Mouse (Mus musculus) CD4-positive helper T cell, adult 2 months (primary cell): ENCODE data around the gene Gm10961.

Experiments
- DNase-seq: peaks from one replicate; pipeline ENCODE4 v3.0.0-alpha.2; 2012; ENCODE audit warnings: low read depth, missing footprints, low spot score

Gm10961 gene

DNA sequence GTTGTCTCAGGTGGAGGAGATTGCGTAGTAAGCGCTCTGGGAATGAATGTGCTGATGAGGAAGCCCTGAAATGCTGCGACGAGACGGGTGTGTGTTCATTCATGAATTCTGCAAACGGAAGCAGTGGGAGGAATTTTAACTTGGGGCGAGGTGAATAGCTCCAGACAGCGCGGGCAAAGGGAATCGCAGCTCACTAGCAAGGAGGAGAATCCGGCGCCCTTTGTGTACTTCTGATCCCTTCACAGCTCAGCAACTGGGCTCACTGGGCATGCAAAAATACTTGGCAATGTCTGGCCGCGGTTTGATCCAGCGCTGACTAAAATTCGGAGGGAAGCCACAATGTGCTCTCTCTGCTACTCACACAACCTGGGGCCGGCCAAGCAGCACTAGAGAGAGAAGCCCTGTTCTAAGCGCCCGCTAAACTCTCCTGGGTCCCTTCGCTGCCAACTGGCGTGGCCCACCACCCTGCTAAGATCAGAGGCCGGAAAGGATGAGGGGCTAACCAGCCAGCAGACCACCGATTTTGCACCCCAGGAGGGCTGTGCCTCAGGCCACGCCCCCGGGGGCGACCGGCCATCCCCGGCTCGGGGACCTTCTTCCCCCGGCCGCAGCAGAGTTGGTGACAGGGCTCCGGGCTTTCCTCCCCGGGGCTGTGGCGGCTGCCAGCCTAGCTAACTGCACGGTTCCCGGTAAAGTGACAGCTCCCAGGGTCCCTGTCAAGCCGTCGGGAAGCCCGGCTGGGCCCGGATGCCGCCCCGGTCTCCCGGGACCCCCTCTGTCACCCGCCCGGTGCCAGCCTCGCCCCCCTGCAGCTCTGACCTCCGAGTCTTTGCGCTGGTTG is at the start of gene Gm10961:
Gm10961 (plus strand) TSS at position 641 of the 841 bp plus-strand sequence.
- peak; percentile 37 for DNase-seq

DNA sequence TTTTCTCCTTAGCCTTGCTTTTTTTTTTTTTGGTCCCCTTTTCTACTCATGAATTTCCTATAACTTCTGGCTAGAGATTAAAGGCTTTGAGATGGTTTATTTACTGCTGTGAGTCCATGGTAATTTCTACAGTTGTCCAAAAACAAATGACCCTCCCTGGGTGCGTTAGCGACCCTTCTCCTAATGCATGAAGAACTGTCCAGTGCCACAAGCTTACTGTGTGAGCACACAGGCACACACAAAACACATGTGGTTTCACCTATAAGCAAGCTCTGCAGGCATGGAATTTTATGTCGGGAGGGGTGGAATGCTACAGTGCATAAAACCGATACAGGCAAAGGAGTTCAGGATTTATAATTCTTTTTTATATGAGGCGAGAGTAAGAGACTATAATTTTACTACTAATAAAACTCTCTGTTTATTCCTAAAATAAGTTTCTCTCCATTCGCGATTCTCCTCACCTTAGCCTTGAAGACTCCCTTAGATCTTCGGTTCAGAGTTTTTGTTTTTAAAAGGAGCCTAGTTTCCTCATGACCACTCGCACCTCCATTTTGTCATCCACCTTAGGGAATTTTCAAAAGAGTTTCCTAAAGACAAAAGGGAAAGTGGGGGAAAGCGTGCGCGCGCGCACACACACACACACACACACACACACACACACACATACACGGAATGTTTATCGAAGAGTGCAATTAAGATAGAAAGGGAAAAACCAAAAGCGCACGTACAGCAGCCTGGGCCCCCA is 48.8 kb upstream of the Gm10961 start:
- no peak for DNase-seq

DNA sequence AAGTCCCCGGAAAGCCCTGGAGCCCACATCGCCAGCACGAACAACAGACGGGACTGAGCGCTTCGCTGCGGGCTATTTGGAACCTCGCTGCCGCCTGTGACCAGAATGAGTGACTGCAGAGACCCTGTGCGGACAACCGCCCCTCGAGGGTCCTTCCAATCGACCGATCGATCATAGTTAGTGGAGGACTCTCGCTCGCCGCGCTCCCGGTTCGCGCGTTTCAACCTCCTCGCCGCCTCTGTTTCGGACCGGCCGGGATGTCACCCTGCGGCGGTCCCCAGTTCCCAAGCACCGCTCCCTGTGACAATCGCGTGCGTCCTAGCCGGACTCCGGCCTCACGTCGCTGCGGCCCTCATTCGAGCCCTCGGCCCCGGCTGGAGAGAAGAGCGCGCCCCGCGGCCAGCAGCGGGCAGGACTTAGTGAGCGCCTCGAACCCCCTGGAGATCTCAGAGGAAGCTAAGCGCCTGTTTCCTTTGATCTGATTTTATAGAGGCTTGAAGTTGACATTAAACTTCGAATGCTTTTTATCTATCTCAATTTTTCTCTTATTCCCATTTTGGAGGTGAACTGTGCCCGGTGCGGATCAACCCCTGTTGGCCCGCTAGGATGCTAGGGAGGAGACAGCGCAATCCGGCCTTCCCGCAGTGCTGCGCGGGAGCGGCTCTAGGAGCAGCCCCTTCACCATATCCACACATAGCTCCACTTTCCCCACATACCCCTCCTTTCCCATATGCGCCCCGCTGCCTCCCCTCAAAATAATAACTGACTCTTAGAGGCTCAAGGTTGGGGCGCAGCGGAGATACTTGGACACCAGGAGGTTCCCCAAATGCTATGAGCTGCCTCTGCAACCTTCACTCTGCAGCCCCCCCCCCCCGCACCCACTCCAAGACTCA is 48.0 kb upstream of the Gm10961 start:
- no peak for DNase-seq

DNA sequence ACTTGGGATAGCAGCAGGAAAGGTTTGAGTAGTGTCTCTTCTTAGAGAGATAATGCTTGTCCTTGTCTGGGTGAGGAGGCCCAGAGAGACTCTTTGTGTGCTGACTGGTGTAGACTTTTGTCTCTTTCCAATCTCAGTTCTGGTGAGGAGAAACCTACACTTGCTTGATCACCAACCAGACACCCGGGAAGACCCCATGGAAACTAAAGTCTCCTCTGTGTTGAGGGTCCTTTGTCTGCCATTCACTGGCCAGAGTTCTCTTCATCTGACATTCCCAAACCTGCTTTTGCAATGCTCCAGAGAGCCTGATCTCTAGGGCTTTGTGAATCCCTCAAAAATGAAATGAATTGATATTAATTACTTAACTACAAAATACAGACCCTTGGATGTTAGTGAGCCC is 47.2 kb upstream of the Gm10961 start:
- no peak for DNase-seq

DNA sequence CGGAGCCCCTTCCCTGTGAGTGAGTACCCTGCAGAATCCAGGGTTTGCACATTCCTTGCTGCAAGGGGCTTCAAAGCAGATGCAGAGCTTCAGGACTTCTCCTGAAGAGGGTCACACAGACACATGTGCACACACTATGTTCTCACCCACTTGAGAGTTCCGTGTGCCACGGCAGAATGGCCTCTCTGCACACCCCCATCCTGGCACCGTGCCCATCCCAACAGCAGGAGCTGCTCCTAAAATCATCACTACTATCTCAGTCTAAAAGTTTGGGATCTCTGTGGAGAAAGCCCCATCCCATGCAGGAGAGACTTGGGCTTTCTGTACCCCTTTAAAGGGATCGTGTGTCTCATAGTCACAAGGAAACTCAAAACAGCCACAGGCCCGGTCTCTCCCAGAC is 44.6 kb upstream of the Gm10961 start:
- DNase-seq: no peak

DNA sequence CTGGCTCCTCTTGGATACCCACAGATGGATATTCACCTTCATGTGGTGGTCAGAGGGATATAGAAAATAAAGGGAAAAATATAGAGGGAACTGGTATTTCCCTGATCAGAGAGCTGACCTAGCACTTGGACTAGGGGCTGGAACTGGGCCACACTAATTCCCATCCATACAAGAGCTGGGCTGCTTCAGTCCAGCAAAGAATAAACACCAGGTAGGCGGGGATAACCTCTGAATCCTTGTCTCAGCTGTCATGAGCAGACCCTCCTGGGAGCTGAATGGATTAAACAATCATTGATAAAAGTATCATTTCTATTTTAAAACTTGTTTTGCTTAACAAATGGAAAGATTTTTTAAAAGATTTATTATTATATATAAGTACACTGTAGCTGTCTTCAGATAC is 39.5 kb upstream of the Gm10961 start:
- DNase-seq: no peak

DNA sequence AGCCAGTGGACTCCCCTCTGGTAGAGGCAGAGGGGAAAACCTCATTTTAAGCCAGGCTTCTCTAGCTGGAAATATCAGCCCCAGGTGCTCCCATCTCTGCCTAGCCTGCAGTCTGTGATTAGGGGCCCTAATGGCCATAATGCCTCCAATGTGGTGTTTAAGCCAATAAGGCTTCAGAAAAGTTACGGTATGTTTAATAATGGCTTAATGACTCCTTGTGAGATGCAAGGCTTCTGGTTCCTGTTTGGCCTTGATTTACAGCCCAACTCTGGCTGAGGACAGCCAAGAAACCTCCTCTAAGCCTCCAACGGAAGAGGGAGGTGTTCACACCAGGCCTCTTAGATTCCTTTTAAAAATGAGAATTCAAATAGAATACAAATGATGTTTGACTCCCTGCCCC is 37.5 kb upstream of the Gm10961 start:
- DNase-seq: no peak

DNA sequence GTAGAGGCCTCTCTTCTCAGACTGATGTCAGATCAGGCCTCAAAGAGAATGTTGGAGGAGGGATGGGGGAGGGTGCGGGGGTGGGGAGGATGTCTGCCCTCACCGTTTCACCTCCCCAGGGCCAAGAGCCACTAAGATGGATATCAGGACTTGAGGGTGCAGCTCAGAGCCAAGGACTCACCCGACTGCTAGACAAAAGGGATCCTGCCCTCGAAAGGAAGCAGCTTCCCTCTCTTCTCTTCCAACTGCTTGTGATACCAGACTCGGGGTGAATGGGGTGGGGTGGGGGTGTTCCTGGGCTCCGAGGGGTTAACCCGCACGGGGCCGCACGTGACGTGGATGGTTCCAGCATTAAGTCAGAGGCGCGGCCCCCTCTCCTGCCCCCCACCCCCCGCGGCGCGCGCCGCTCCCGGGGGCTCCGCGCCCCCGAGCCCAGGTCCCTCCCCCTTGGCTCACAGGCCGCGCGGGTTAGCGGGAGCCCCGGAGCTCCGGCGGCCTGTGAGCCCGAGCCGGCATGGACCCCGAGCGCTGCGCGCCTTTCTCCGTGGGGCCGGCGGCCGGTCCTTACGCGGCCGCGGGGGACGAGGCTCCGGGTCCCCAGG is 36.4 kb upstream of the Gm10961 start, which contains the start of gene Alx3:
Alx3 (plus strand) TSS at position 370 of the 602 bp plus-strand sequence.
- no peak for DNase-seq

DNA sequence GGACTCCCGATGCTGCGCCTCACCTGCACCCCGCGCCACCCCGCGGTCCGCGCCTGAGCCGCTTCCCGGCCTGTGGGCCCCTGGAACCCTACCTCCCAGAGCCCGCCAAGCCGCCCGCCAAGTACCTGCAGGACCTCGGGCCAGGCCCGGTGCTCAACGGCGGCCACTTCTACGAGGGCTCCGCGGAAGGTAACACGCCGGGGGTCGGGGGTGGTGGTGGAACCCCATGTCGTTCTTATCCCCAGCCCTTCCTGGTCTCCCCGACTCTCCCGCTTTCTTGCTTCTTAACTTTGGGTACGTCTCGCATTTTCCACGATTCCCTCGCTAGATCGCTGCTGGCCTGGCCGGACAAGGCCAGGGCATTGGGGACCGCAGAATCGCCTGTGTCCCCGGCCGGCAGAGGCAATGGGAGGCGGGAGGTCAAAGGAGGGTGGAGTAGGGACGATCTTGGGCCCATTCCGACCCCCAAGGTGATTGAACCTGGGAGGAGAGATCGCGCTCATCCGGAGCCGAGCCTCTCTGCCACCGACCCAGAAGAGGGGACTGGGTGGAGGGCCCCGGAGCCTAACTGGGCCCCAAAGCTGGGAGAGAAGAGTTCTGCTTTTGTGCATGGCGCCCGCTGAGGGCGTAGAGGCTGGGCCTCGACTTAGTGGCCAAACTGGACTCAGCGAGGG is 35.7 kb upstream of the Gm10961 start:
- no peak for DNase-seq

DNA sequence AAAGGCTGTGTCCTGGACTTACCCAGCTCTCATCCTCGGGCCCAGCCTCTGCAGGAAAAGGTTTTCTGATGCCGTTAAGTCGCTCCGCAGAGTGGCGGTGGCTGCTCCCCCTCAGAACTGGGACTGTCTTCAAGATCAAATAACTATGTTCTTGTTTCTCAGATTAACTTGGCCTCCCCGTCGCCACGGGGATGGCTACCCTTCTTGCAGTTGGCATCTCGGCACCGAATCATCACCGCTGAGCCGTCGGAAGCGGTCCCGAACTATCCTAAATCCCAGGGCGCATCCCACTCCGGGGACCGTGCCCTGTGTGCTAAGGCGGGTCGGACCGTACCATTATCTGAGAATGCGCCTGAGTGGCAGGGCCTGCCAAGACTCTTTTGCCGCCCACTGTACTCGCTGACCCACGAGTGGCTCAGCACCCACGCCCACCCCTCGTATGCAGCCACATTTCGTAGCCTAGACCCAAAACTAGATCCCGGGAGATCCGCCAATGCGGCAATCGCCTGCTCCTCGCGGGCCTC is 35.1 kb upstream of the Gm10961 start:
- no peak for DNase-seq

DNA sequence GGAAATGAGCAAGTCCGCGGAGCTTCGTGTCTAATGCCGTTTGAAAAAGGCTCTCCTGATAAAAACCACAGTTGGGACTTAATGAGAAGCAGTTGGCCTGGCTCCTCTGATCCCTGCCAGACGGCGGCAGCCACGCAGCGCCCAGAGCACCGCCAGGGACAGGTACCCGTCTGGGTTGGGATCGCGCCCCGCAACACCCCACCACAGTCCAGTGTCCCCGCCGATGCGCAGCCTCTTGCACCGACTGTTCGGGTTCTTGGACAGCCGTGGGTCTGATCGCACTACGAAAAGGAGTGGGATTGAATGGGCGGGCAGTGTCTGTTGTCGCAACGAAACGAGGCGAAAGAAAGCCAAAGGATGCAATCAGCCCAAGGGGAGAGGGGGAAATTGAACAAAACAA is 34.6 kb upstream of the Gm10961 start:
- no peak for DNase-seq

DNA sequence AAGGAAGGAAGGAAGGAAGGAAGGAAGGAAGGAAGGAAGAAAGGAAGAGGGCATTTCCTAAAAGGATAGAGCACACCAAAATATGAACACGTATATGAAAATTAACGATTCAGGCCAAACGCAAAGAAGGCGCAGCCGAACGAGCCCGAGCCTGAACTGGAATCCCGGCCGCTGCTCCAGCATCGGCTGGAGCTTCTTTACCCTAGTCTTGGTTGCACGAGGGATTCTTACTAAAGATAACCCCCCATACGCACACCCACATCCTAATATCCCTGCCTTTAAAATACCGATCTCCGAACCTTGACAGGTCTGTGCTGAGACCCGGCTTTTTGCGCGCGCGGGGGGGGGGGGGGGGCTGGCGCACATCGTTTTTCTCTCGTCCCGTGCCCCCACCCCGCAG is 34.0 kb upstream of the Gm10961 start:
- DNase-seq: no peak

DNA sequence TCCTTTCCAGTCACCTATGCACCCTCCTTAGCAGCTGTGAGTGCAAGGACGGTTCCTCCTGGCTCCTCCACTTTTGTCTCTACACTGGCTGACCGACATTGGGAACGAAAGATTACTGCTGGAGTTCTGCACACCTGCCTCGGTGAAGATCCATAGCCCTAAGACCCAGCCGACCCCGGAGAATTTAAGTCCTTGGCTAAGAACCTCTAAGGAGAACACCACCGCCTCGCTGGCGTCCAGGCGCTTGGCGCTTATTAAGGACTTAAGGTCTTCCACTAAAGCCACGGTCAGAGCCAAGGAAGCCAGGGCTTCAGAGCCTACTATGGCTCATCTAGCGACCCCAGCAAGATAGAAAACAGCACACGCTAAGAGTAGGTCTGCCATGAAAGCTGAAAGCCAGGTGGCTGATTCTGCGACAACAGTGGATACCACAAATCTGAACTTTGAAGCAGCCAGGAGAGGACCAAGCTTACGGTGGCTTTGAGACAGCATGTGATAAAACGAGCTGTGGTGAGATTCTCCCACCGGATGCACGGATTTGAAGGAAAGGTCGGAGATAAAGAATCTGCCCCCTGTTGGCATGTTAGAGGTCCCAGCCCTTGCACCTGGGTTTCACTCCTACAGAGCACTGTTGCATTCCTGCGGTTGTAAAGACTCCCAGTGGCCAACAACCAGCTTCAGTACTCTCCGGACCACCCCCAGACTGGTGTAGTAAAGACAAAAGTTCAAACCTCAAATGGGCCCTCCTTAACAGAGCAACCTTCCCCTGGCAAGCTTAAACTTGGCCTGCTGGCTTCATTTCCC is 33.3 kb upstream of the Gm10961 start:
- no peak for DNase-seq

DNA sequence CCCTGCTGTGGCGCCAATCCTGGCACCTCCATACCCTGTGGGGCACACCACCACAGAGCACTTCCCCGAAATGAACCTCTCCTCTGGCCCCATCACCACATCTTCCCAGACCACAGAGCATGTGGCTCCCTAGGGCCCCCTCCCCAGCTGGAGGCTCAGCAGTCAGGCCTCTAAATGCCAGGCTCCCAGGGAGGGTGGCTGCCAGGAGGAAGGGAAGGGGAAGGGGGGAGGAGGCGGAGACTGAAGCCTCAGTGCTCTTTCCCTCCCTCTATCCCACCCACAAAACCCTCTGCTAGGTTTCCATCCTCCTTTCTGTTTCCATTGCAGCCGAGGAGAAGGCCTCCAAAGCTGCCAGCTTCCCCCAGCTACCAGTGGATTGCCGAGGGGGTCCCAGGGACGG is 31.0 kb upstream of the Gm10961 start:
- no peak for DNase-seq

DNA sequence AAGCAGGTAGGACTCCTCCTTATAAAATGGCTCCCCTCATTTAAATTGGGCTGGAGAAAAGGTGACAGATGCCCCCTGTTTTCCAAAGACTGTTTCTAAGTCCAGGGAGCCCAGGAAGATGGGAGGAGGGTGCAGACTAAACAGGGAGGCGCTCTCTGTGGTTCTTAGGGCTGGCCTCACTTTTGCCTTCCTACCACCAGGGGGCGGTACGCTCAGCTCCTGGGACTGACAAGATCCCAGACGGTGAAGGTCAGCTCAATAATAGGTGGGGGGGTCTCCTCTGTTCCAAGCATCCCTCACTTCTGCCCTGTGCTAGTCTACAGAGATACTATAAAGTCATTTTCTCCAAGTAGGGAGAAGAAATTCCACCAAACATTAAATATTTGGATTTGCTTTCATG is 25.8 kb upstream of the Gm10961 start:
- peak; percentile 52 for DNase-seq

DNA sequence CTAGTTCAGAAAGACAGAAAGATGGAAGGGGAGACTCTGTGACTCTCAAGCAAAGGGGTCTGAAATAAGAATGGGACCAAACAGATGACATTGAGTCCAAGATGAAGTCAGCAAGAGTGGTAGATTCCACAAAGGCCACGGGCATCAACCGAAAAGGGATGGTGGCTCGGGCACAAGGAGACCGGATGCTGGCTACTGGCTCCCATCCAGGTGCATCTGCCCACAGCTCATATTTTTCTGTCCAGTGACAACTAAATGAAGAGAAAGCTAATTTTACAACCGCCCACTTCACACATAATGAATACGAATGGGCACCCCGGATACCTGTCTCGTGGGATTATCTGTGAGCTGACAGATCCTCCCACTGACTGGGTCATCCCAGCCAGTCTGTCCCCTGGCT is 23.9 kb upstream of the Gm10961 start:
- DNase-seq: no peak

DNA sequence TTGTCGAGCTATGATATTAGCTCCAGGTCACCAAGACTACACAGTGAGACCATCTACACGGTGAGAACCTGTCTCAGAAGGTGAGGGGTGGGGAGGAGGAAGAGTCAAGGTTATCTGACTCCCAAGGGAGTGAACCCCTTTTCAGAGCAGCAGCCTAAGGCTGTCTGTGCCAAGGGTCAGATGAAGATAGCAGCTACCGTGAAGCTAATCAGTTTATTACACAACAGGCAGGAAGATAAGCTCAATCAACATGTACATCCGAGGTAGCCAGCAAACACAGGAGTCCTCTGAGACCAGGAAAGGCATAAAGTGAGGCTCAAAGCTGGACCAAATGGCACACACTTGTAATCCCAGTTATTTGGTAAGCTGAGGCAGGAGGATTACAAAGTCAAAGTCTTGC is 22.3 kb upstream of the Gm10961 start:
- DNase-seq: no peak

DNA sequence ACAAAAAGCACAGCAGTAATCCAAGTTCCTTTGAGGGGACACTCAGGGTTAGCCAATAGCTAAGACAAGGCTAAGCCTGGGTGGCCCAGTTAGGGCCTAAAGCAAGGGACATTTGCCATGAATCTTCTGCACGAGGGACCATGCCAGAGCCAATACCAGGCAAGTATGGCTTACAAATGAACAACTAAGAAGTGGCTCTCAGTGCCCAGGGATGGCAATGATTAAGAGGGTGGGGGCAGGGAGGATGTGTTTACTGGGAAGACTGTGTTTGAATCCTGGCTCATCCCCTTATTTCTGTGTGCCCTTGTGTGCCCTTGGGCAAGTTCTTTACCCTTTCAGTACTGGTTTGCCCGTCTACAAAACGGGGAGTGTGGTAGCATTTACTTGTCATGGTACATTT is 21.7 kb upstream of the Gm10961 start:
- no peak for DNase-seq

DNA sequence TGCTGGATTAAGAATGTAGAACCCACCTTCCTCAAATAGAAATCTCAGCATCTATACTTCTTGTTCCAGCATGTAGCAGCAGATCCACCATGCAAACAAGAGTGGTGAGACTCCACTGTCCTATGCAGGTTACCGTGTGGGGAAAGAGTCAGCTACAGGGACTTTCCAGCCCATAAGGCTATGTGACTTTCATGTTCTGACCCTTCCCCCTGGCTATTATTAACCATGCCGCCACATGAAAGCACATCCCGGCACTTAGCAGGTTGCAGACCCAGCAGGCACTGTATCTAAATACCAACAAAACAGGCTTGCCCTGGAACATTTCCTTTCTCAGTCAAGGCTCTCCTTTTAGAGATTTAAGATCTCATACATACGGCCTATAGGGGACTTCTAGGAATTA is 19.7 kb upstream of the Gm10961 start:
- DNase-seq: no peak
